Mouse (Mus musculus): Measurements from ENCODE around the gene Gja8. TPM values are rescaled to one million over a fixed set of nuclear protein-coding genes. Genes with fewer than 3 reads are reported as not detected.

The Gja8 gene
- polyA plus RNA-seq, 1 experiment from 2014 or later: 0.03 TPM

DNA sequence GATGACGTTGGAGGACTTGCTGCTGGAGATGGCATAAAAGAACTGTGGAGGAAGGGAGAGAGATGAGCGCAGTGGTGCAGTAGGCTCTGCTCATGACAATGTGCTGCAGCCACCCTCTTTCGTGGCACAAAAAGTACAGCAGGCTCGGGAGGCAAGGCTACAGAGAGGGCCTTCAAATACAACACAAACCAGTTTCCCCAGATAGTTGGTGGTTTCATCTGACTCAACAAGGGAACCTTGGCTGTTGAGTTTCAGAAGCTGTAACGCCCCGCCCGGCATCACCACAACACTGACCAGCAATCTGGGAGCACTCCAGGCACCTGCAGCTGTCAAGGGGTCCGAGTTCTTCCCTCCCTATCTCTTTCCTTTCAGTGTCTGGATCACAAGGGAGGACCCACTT is 53.3 kb downstream of the Gja8 start:
- 95% methylated on average over 8 of the region's 8 CpGs for WGBS

DNA sequence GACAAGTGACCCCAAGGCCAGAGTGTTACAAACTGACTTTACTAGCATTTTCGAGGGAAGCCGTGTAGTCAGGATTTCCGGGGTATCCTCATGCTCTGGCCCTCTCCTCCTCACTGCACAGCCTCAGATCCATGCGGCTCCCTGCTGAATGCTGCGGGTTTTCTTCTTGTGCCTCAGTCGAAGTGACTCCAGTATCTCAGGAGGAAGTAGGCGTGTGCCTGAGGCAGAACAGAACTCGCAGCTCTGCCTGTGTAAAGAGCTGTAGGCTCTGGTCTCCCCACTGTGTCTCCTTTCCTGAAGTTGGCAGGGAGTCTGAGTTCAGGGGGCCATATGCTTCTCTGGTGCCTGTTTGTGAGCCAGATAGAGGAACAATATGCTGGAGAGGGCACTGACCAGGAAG is 54.8 kb downstream of the Gja8 start:
- Histone ChIP-seq H3K4me3 (no peak overlapping the region), H3K27ac (replicated peaks) (no peak overlapping the region), H3K36me3 (peaks cover 68% of the 10 kb centered on the region), H3K27me3 (no peaks in the 10 kb centered on the region), H3K4me2 (replicated peaks) (no peak overlapping the region), H3K9me3 (no peaks in the 10 kb centered on the region), H3K9ac (replicated peaks) (no peak overlapping the region), H3K4me1 (no peaks in the 10 kb centered on the region)
- WGBS: 88% methylated on average over 8 of the region's 8 CpGs
- ATAC-seq (replicated peaks): no peak

More for the DNA sequence above, 53.3 kb downstream of the Gja8 start:
- Histone ChIP-seq H3K9me3 (no peaks in the 10 kb centered on the region), H3K4me3 (no peak overlapping the region), H3K9ac (replicated peaks) (no peak overlapping the region), H3K36me3 (peaks cover 68% of the 10 kb centered on the region), H3K27me3 (no peaks in the 10 kb centered on the region), H3K4me2 (replicated peaks) (no peak overlapping the region), H3K4me1 (no peaks in the 10 kb centered on the region), H3K27ac (replicated peaks) (no peak overlapping the region)
- no peak for ATAC-seq (replicated peaks)

DNA sequence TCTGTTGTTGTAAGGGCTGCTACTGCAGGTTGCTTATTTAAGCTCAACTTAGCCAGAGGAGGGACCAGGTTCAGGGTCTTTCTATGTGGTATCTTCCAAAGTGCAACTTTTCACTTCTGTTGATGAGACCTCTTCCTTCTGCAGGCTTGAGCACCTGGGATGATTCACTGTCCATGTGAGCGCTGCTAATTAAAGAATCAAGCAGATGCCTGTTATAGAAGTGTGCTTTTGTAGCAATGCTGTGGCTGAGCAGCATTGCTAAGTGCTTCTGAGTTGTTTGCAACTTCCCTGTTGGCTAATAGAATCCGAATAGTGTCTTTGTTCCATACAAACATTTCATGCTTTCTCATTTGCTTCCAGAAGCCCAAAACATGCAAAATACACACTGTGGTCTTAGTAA is 55.5 kb downstream of the Gja8 start:
- WGBS: 92% methylated on average over 2 of the region's 2 CpGs
- Histone ChIP-seq H3K27ac (replicated peaks) (no peak overlapping the region), H3K4me2 (replicated peaks) (no peak overlapping the region), H3K36me3 (peaks cover 63% of the 10 kb centered on the region), H3K4me3 (no peak overlapping the region), H3K4me1 (no peaks in the 10 kb centered on the region), H3K27me3 (no peaks in the 10 kb centered on the region), H3K9ac (replicated peaks) (no peak overlapping the region), H3K9me3 (no peaks in the 10 kb centered on the region)
- ATAC-seq (replicated peaks): no peak

DNA sequence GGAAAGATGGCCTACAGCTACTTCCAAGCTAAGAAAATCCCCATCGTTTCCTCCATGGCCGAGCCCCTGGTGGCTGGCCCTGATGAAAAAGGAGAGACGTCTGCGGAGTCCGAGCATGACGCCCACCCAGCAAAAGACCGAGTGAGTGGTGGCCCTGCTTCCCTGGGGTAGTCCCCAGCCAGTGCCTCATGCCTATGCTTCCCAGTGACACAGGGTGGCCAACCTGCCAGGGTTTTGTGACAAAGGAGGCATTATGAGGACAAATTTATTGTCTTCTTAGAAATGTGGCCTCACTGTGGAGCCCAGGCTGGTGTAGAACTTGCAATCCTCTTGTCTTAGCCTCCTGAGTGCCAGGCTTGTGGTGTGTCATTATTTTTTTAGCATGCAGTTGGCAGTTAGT is 56.7 kb downstream of the Gja8 start:
- no peak overlapping the region for H3K4me3 ChIP-seq
- no peak overlapping the region for H3K27ac ChIP-seq (replicated peaks)
- 90% methylated on average over 7 of the region's 7 CpGs for WGBS
- H3K27me3 ChIP-seq: no peaks in the 10 kb centered on the region
- H3K4me1 ChIP-seq: no peaks in the 10 kb centered on the region
- H3K4me2 ChIP-seq (replicated peaks): no peak overlapping the region
- peaks cover 53% of the 10 kb centered on the region for H3K36me3 ChIP-seq
- no peak overlapping the region for H3K9ac ChIP-seq (replicated peaks)
- no peak for ATAC-seq (replicated peaks)
- H3K9me3 ChIP-seq: no peaks in the 10 kb centered on the region

DNA sequence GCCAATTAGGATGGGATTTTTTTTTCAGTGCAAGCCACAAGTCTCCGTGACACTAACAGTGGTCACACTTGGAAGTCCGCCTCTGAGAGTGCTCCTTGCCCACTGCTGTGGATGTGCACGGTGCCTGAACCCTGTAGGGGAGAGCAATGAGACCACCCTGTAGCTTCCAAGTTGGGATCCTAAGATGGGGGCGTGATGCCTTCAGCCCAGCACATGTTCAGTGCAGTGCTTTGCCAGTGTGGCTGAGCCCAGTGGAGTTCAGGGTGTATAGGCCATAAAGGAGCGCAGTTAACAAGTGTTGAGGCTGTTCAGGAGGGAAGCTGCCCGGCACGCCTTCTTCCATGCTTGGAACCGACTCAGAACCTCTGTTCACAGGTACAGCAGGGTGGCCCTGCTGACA is 57.3 kb downstream of the Gja8 start:
- H3K9ac ChIP-seq (replicated peaks): no peak overlapping the region

DNA sequence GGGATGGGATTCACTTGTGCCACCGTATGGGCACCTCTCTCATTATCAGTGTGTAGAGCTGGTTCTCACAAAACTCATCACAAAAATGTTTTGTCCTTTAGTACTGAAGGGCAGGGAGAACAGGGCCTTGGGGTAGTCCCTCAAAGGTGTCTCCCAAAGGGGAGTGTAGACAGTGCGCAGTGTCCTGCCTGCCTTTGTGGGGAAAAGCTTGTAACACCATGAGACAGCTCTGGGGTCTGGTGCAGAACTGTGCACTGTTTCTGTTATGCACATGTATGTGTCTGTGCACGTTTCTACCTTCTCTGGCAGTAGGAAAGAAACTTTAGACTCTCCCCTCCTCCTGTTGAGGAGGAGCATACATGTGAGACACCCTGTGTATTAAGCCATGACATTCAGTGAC is 58.0 kb downstream of the Gja8 start:
- H3K9ac ChIP-seq (replicated peaks): no peak overlapping the region
- no peak for ATAC-seq (replicated peaks)
- no peaks in the 10 kb centered on the region for H3K9me3 ChIP-seq
- peaks cover 41% of the 10 kb centered on the region for H3K36me3 ChIP-seq
- whole genome bisulfite sequencing: 90% methylated on average over 3 of the region's 3 CpGs
- H3K27ac ChIP-seq (replicated peaks): no peak overlapping the region
- no peaks in the 10 kb centered on the region for H3K4me1 ChIP-seq
- no peaks in the 10 kb centered on the region for H3K27me3 ChIP-seq
- no peak overlapping the region for H3K4me3 ChIP-seq
- H3K4me2 ChIP-seq (replicated peaks): no peak overlapping the region

More for the DNA sequence above, 57.3 kb downstream of the Gja8 start:
- H3K4me2 ChIP-seq (replicated peaks): no peak overlapping the region
- H3K4me3 ChIP-seq: no peak overlapping the region
- no peak for ATAC-seq (replicated peaks)
- peaks cover 48% of the 10 kb centered on the region for H3K36me3 ChIP-seq
- WGBS: 93% methylated on average over 8 of the region's 8 CpGs
- H3K9me3 ChIP-seq: no peaks in the 10 kb centered on the region
- H3K27me3 ChIP-seq: no peaks in the 10 kb centered on the region
- H3K27ac ChIP-seq (replicated peaks): no peak overlapping the region
- no peaks in the 10 kb centered on the region for H3K4me1 ChIP-seq

Other genes starting within 250 kb of the Gja8 start
- 27.4 and 28.9 TPM in 2 replicates for gene Pias3, start 229.6 kb downstream of the Gja8 start, polyA plus RNA-seq (2015; fragmentation: Nextera tagmentation; extraction: Ambion mirVana)
- gene Nudt17, start 217.5 kb downstream of the Gja8 start, polyA plus RNA-seq (2015; fragmentation: Nextera tagmentation; extraction: Ambion mirVana): 6.8 and 6.9 TPM in 2 replicates
- gene Polr3c, start 198.4 kb downstream of the Gja8 start, polyA plus RNA-seq (2015; fragmentation: Nextera tagmentation; extraction: Ambion mirVana): 33.5 and 35.7 TPM in 2 replicates
- gene Rnf115, start 198.4 kb downstream of the Gja8 start, polyA plus RNA-seq (2015; fragmentation: Nextera tagmentation; extraction: Ambion mirVana): 59.3 and 66.6 TPM in 2 replicates
- gene Pdzk1, start 96.7 kb downstream of the Gja8 start, polyA plus RNA-seq (2015; fragmentation: Nextera tagmentation; extraction: Ambion mirVana): 0.11 and 0.15 TPM in 2 replicates
- 0.11 and 0.19 TPM in 2 replicates for gene Cd160, start 96.7 kb downstream of the Gja8 start, polyA plus RNA-seq (2015; fragmentation: Nextera tagmentation; extraction: Ambion mirVana)
- 2.4 and 3.2 TPM in 2 replicates for gene Gja5, start 21.3 kb downstream of the Gja8 start, polyA plus RNA-seq (2015; fragmentation: Nextera tagmentation; extraction: Ambion mirVana)
- gene Gpr89, start 20.7 kb downstream of the Gja8 start, polyA plus RNA-seq (2015; fragmentation: Nextera tagmentation; extraction: Ambion mirVana): 36.3 and 37.7 TPM in 2 replicates
- gene Acp6, start 232.8 kb upstream of the Gja8 start, polyA plus RNA-seq (2015; fragmentation: Nextera tagmentation; extraction: Ambion mirVana): 25.1 and 26.6 TPM in 2 replicates